Mouse (Mus musculus) lung, embryonic 16.5 days (tissue): ENCODE results near the gene Krtap4-1. TPM values are rescaled to one million over a fixed set of nuclear protein-coding genes. Genes with fewer than 3 reads are reported as not detected.
"Not testable (repeated sequence)": the region's sequence is repeated elsewhere in the genome, so short reads cannot be mapped to it uniquely, and the experiment has no call there.

ENCODE experiments used
- ATAC-seq: fragments of 200-750 bp; cut with Nextera tagmentation; 2 replicates; pipeline ENCODE4 v1.8.0; 2017; ENCODE audit warnings: low read depth, mild to moderate bottlenecking, moderate library complexity
- H3K27ac ChIP-seq: fragments of 300-500 bp; sonication (generic); 2 replicates; pipeline ENCODE4 v1.5.1; 2014; ENCODE audit warnings: mild to moderate bottlenecking, control low read depth, low read length
- H3K27me3 ChIP-seq: fragments of 300-500 bp; sonication (generic); 2 replicates; pipeline ENCODE4 v1.6.1; 2014; ENCODE audit warnings: low read depth, low read length, mixed read lengths; ENCODE audit not compliant: control insufficient read depth, insufficient read depth
- H3K36me3 ChIP-seq: fragments of 300-500 bp; sonication (generic); 2 replicates; pipeline ENCODE4 v1.6.1; 2014; ENCODE audit warnings: low read length; ENCODE audit not compliant: control insufficient read depth, insufficient read depth
- H3K4me1 ChIP-seq: fragments of 300-500 bp; sonication (generic); replicated peaks from 2 replicates; pipeline ENCODE4 v1.6.1; 2014; ENCODE audit warnings: low read length, mixed read lengths; ENCODE audit not compliant: control insufficient read depth, insufficient read depth
- H3K4me2 ChIP-seq: fragments of 300-500 bp; sonication (generic); 2 replicates; pipeline ENCODE4 v1.6.1; 2014; ENCODE audit warnings: low read depth, low read length, control low read depth
- H3K4me3 ChIP-seq: fragments of 300-500 bp; sonication (generic); 2 replicates; pipeline ENCODE4 v1.5.1; 2014; ENCODE audit warnings: mild to moderate bottlenecking, low read length, control low read depth
- H3K9ac ChIP-seq: fragments of 300-500 bp; sonication (generic); 2 replicates; pipeline ENCODE4 v1.6.1; 2014; ENCODE audit warnings: low read length, control low read depth
- H3K9me3 ChIP-seq: fragments of 300-500 bp; sonication (generic); 2 replicates; pipeline ENCODE4 v1.6.1; 2016; ENCODE audit warnings: low read length; ENCODE audit not compliant: control insufficient read depth
- WGBS: fragments of 180-500 bp; shearing (Covaris S2); extraction: QIAGEN DNeasy Blood & Tissue Kit; methylation state at CpG from one replicate; pipeline ENCODE4 v1.1.7; 2014; 5-methylcytosine and 5-hydroxymethylcytosine counted together
- polyA plus RNA-seq: library from polyadenylated mRNA; unstranded; fragments of >200 nt; fragmentation: Nextera tagmentation; extraction: Ambion mirVana; gene quantifications from 2 replicates; pipeline ENCODE4 v1.2.1, GENCODE M21; 2015

The Krtap4-1 gene
- polyA plus RNA-seq, 1 experiment from 2014 or later, result not detected

DNA sequence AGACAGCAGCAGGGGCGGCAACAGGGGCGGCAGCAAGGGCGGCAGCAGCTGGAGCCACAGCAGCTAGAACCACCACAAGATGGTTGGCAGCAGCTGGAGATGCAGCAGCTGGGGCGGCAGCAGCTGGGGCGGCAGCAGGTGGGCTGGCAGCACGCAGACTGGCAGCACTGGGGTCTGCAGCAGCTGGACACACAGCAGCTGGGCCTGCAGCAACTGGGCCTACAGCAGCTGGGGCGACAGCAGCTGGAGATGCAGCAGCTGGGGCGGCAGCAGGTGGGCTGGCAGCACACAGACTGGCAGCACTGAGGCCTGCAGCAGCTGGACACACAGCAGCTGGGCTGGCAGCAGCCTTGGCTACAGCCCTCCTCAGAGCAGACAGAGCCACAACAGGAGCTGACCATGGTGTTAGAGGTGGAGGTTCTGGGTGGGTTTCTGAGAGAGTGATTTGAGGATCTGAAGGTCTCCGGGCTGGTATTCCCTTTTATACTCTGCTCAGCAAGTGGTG is 15.6 kb upstream of the Krtap4-1 start, which contains the start of gene Krtap4-7:
Gene Krtap4-7, minus strand, starts transcription at position 455 of the 505 bp plus-strand sequence.
- not testable (repeated sequence) for H3K4me3 ChIP-seq, H3K9me3 ChIP-seq, H3K4me1 ChIP-seq, H3K27me3 ChIP-seq, ATAC-seq, H3K36me3 ChIP-seq, H3K27ac ChIP-seq, H3K9ac ChIP-seq, H3K4me2 ChIP-seq
- 83% methylated on average over 9 of the region's 9 CpGs for WGBS

DNA sequence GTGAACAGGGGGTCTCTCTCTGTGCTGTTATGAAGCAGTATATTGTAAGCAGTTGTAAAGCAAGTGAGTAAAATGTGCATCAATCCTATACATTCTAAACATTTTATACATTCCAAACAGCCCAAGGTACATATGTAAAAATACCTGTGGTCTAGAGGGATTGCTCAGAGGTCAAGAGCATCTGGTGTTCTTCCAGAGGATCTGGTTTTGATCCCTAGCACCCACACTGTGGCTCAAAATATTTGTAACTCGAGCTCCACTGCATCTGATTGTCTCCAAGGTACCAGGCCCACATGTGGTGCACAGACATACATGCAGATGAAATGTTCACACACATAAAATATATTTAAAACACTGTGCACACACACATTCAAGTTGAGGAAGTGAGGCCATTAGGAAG is 12.9 kb upstream of the Krtap4-1 start:
- H3K4me1 ChIP-seq, result no peaks in the 10 kb centered on the region
- H3K27ac ChIP-seq, result no peak overlapping the region
- no peaks in the 10 kb centered on the region for H3K36me3 ChIP-seq
- 23% methylated on average over 1 of the region's 1 CpGs for WGBS
- no peak for ATAC-seq
- no peak overlapping the region for H3K4me3 ChIP-seq
- H3K9ac ChIP-seq, result no peak overlapping the region
- H3K27me3 ChIP-seq, result no peaks in the 10 kb centered on the region
- no peaks in the 10 kb centered on the region for H3K9me3 ChIP-seq
- no peak overlapping the region for H3K4me2 ChIP-seq

GRCm38 (mm10) chr11:99637086-99637485 is 9.0 kb upstream of the Krtap4-1 start:
- no peak overlapping the region for H3K4me2 ChIP-seq
- no peaks in the 10 kb centered on the region for H3K9me3 ChIP-seq
- H3K4me1 ChIP-seq, result no peaks in the 10 kb centered on the region
- H3K9ac ChIP-seq, result no peak overlapping the region
- no peak overlapping the region for H3K27ac ChIP-seq
- no peak overlapping the region for H3K4me3 ChIP-seq
- no peaks in the 10 kb centered on the region for H3K36me3 ChIP-seq
- H3K27me3 ChIP-seq, result no peaks in the 10 kb centered on the region
- ATAC-seq, result no peak
- 52% methylated on average over 1 of the region's 1 CpGs for WGBS

GRCm38 (mm10) chr11:99634653-99635134 is 6.7 kb upstream of the Krtap4-1 start, which contains the start of gene Krtap4-2:
Krtap4-2 (minus strand) TSS chr11:99635084.
- Histone ChIP-seq H3K4me2 (no peak within 1 kb of the TSS), H3K4me1 (no peaks in the 10 kb centered on the region), H3K27me3 (no peaks in the 10 kb centered on the region), H3K27ac (no peak within 1 kb of the TSS), H3K9me3 (no peaks in the 10 kb centered on the region), H3K9ac (no peak within 1 kb of the TSS), H3K4me3 (no peak within 1 kb of the TSS), H3K36me3 (no peaks in the 10 kb centered on the region)
- 40% methylated on average over 5 of the region's 8 CpGs for WGBS
- ATAC-seq, result no peak

- Histone ChIP-seq H3K9me3 (no peaks in the 10 kb centered on the region), H3K4me3 (no peak overlapping the region), H3K36me3 (no peaks in the 10 kb centered on the region), H3K4me2 (no peak overlapping the region), H3K4me1 (no peaks in the 10 kb centered on the region), H3K27ac (no peak overlapping the region), H3K27me3 (no peaks in the 10 kb centered on the region), H3K9ac (no peak overlapping the region)
- ATAC-seq, result no peak
- 67% methylated on average over 2 of the region's 2 CpGs for WGBS
Measured at GRCm38 (mm10) chr11:99633293-99633692, 5.3 kb upstream of the Krtap4-1 start.

DNA sequence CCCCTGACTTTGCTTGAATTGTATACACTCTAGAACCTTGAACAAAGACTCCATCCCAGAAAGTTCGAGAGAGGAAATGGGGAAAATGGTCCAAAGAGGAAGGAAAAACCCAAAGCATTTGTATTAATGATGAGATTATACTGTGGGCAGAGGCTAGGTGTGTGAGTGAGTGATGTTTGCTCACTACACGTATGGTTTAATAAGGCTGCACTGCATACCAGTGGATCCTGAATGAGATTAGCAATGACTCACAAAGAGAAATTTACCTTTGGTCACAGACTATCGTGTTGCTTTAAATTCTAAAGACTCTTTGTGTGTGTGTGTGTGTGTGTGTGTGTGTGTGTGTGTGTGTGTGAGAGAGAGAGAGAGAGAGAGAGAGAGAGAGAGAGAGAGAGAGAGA is 2.9 kb upstream of the Krtap4-1 start:
- no peak overlapping the region for H3K4me2 ChIP-seq
- H3K9me3 ChIP-seq, result no peaks in the 10 kb centered on the region
- no peaks in the 10 kb centered on the region for H3K36me3 ChIP-seq
- H3K4me3 ChIP-seq, result no peak overlapping the region
- WGBS, result 45% methylated on average over 3 of the region's 3 CpGs
- no peak overlapping the region for H3K9ac ChIP-seq
- ATAC-seq, result no peak
- no peaks in the 10 kb centered on the region for H3K4me1 ChIP-seq
- no peaks in the 10 kb centered on the region for H3K27me3 ChIP-seq
- no peak overlapping the region for H3K27ac ChIP-seq

DNA sequence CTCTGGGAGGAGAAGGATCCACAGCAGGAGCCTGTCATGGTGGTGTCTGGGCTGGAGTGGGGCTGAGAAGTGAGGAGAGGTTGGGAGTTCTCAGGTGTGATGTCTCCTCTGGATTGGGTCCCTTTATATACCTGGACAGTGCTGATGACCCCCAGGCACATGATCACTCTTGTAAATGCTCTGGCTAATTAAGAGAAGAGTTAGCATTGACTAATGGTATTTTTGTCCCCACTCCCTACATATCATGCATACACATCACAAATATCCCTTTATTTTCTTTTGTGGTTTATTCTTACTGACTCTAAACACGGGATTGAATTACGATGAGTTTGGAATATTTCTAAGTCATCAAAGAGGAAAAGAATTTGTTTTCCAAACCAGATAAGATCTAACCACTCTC is 7.7 kb downstream of the Krtap4-1 start, which contains the start of gene Gm11562:
Gene Gm11562, minus strand, starts transcription at position 101 of the 400 bp plus-strand sequence.
- ATAC-seq, result no peak
- no peak within 1 kb of the TSS for H3K27ac ChIP-seq

GRCm38 (mm10) chr11:99614796-99615363 is 13.2 kb downstream of the Krtap4-1 start, which contains the start of gene Krtap2-4:
Krtap2-4 (minus strand) TSS chr11:99614846.
- no peaks in the 10 kb centered on the region for H3K4me1 ChIP-seq
- no peaks in the 10 kb centered on the region for H3K27me3 ChIP-seq
- no peak for ATAC-seq
- no peak within 1 kb of the TSS for H3K27ac ChIP-seq
- WGBS, result 45% methylated on average over 3 of the region's 3 CpGs
- no peaks in the 10 kb centered on the region for H3K9me3 ChIP-seq
- no peak within 1 kb of the TSS for H3K4me3 ChIP-seq
- H3K4me2 ChIP-seq, result no peak within 1 kb of the TSS
- H3K9ac ChIP-seq, result no peak within 1 kb of the TSS
- no peaks in the 10 kb centered on the region for H3K36me3 ChIP-seq

More for the DNA sequence above, 7.7 kb downstream of the Krtap4-1 start, which contains the start of gene Gm11562:
- no peaks in the 10 kb centered on the region for H3K27me3 ChIP-seq
- WGBS, result 62% methylated on average over 2 of the region's 2 CpGs
- H3K4me3 ChIP-seq, result no peak within 1 kb of the TSS
- no peaks in the 10 kb centered on the region for H3K4me1 ChIP-seq
- H3K9ac ChIP-seq, result no peak within 1 kb of the TSS
- H3K36me3 ChIP-seq, result no peaks in the 10 kb centered on the region
- H3K4me2 ChIP-seq, result no peak within 1 kb of the TSS
- H3K9me3 ChIP-seq, result no peaks in the 10 kb centered on the region

GRCm38 (mm10) chr11:99610089-99610488 is 17.9 kb downstream of the Krtap4-1 start, which contains the start of gene Gm11937:
Gm11937 (minus strand) TSS chr11:99610189.
- not testable (repeated sequence) for ATAC-seq, H3K4me2 ChIP-seq, H3K27ac ChIP-seq, H3K27me3 ChIP-seq, H3K4me1 ChIP-seq, H3K4me3 ChIP-seq, H3K9ac ChIP-seq, H3K9me3 ChIP-seq, H3K36me3 ChIP-seq
- 73% methylated on average over 1 of the region's 2 CpGs for WGBS
